Mouse (Mus musculus): Measurements from ENCODE around the gene Zbtb24. TPM values are rescaled to one million over a fixed set of nuclear protein-coding genes. Genes with fewer than 3 reads are reported as not detected.
A peak's percentile ranks its signal among the peaks of the same experiment; 100 is the strongest.

The Zbtb24 gene
- polyA plus RNA-seq, 1 experiment from 2014 or later: 3.9 TPM

DNA sequence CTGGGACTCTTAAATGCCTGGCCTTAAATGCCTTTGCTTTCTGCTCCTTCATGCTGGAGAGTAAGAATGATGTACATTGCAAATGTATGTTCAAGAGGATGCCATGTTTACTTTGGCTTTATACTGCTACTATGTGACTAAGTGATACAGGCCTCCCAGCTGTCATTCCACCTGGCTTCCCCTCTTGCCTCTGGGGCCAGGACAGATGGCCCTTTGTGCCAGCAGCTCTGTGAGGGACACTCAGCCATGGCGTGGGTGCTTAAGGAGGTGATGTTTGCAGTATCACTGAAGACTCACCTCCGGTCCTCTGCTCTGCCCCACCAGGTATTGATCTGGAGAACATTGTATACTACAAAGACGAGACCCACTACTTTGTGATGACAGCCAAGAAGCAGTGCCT is 29.8 kb downstream of the Zbtb24 start:
- Histone ChIP-seq H3K9ac (replicated peaks) (no peak overlapping the region), H3K4me1 (ENCODE audit: insufficient read depth) (peaks cover 29% of the 10 kb centered on the region), H3K36me3 (replicated peaks; ENCODE audit: insufficient read depth, low read length) (peaks cover 12% of the 10 kb centered on the region), H3K9me3 (ENCODE audit: low read length) (no peaks in the 10 kb centered on the region), H3K27me3 (ENCODE audit: insufficient read depth, low read length) (peaks cover 11% of the 10 kb centered on the region), H3K27ac (ENCODE audit: low read depth) (no peak overlapping the region), H3K4me2 (ENCODE audit: low read depth, low read length) (no peak overlapping the region), H3K4me3 (ENCODE audit: low read depth, low read length) (no peak overlapping the region)
- no peak for TF ChIP-seq EP300 (IDR thresholded peaks at IDR 0.05; ENCODE audit: low read depth)
- no peak for TF ChIP-seq CTCF (IDR thresholded peaks at IDR 0.05; ENCODE audit: low read depth)
- DNase-seq: no peak
- WGBS (ENCODE audit: insufficient replicate concordance): 85% methylated on average over 3 of the region's 3 CpGs
- ATAC-seq: no peak

DNA sequence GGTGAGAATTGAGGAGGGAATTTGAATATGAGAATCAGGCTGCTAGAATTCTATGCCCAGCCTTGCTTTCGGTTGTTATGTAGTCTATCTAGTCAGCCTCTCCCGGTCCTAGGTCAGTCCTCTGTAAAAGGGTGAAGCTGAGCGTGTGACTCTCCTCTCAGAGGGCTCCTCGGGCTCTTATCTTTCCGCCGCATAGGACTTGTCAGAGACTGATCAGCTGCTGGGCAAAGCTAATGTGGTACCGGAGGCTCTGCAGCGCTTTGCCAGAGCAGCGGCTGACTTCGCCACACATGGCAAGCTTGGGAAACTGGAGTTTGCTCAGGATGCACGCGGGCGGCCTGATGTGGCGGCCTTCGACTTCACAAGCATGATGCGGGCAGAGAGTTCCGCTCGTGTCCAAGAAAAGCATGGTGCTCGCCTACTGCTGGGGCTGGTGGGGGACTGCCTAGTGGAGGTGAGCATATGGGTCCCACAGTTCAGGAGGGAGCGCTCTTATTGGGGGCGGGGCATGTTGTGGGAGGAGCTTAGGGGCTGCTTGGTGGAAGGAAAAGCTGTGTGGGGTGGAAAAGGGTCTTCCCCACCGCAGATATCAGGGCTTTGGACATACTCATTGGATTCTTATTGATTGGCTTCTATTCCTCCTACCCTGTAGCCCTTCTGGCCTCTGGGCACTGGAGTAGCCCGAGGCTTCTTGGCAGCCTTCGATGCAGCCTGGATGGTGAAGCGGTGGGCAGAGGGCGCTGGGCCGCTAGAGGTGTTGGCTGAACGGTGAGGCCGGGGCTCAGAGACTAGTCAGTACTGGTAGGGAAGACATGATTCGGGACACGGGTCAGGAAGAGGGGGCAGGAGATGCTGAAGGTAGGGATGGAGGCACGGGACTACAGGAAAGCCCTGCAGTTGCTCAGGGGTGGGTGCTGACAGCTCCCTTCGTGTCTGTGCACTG is 31.0 kb downstream of the Zbtb24 start:
- ATAC-seq: no peak; the same call in 1 of the 2 replicates
- H3K4me1 ChIP-seq (ENCODE audit: insufficient read depth): peaks cover 19% of the 10 kb centered on the region

DNA sequence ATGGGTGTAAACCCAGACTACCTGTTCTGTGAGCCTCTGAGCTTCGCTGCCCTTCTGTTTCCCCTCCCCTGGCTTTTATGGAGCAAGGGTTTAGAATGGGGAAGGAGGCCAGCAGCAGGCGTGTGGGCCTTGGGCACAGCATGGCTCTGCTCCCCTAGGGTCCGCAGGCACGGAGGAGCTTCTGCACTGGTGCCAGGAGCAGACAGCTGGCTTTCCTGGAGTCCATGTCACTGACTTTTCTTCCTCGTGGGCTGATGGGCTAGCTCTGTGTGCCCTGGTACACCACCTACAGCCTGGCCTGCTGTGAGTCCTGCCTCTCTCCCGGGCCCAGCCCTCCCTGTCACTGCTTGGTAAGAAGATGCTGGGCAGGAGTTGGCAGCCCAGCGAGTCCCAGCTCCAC is 32.3 kb downstream of the Zbtb24 start:
- Histone ChIP-seq H3K4me1 (ENCODE audit: insufficient read depth) (peaks cover 8% of the 10 kb centered on the region; the same call in 1 of the 2 replicates), H3K27me3 (ENCODE audit: insufficient read depth, low read length) (0 out of 2 replicates have a peak, but pooled peaks cover 2% of the 10 kb centered on the region), H3K9ac (replicated peaks) (no peak overlapping the region), H3K4me3 (ENCODE audit: low read depth, low read length) (no peak overlapping the region), H3K27ac (ENCODE audit: low read depth) (no peak overlapping the region), H3K4me2 (ENCODE audit: low read depth, low read length) (no peak overlapping the region), H3K9me3 (ENCODE audit: low read length) (no peaks in the 10 kb centered on the region), H3K36me3 (replicated peaks; ENCODE audit: insufficient read depth, low read length) (peaks cover 25% of the 10 kb centered on the region)
- TF ChIP-seq CTCF (IDR thresholded peaks at IDR 0.05; ENCODE audit: low read depth) (no peak), EP300 (IDR thresholded peaks at IDR 0.05; ENCODE audit: low read depth) (no peak)
- DNase-seq (no peak), ATAC-seq (no peak)
- 76% methylated on average over 7 of the region's 7 CpGs for WGBS (ENCODE audit: insufficient replicate concordance)

More for the DNA sequence above, 31.0 kb downstream of the Zbtb24 start:
- no peak overlapping the region for H3K4me2 ChIP-seq (ENCODE audit: low read depth, low read length)
- H3K9me3 ChIP-seq (ENCODE audit: low read length): no peaks in the 10 kb centered on the region
- TF ChIP-seq CTCF (IDR thresholded peaks at IDR 0.05; ENCODE audit: low read depth): no peak
- TF ChIP-seq EP300 (IDR thresholded peaks at IDR 0.05; ENCODE audit: low read depth): no peak
- 62% methylated on average over 33 of the region's 33 CpGs for WGBS (ENCODE audit: insufficient replicate concordance)
- DNase-seq: peak; percentile 16
- H3K27me3 ChIP-seq (ENCODE audit: insufficient read depth, low read length): peaks cover 6% of the 10 kb centered on the region; the same call in 1 of the 2 replicates
- H3K4me3 ChIP-seq (ENCODE audit: low read depth, low read length): no peak overlapping the region
- H3K36me3 ChIP-seq (replicated peaks; ENCODE audit: insufficient read depth, low read length): peaks cover 18% of the 10 kb centered on the region
- H3K9ac ChIP-seq (replicated peaks): no peak overlapping the region
- H3K27ac ChIP-seq (ENCODE audit: low read depth): no peak overlapping the region

DNA sequence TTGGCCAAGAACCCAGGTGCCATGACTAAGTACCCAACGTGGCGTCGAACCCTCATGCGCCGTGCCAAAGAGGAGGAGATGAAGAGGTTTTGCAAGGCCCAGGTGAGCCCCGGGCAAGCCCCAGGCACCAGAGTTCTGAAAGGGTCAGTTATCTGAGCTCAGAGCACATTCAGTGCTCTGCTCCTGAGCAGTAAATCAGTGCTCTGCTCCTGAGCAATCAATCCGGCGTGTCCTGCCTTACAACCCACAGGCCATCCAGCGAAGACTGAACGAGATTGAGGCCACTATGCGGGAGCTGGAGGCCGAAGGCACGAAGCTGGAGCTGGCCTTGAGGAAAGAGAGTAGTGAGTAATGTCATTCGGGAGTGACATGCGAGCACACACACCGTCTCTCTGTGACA is 35.6 kb downstream of the Zbtb24 start:
- Histone ChIP-seq H3K36me3 (replicated peaks; ENCODE audit: insufficient read depth, low read length) (peaks cover 23% of the 10 kb centered on the region), H3K4me3 (ENCODE audit: low read depth, low read length) (no peak overlapping the region), H3K27me3 (ENCODE audit: insufficient read depth, low read length) (no peaks in the 10 kb centered on the region), H3K9me3 (ENCODE audit: low read length) (no peaks in the 10 kb centered on the region), H3K9ac (replicated peaks) (no peak overlapping the region), H3K27ac (ENCODE audit: low read depth) (no peak overlapping the region), H3K4me1 (ENCODE audit: insufficient read depth) (peaks cover 18% of the 10 kb centered on the region), H3K4me2 (ENCODE audit: low read depth, low read length) (no peak overlapping the region)
- DNase-seq (no peak), ATAC-seq (no peak)
- TF ChIP-seq CTCF (IDR thresholded peaks at IDR 0.05; ENCODE audit: low read depth): no peak
- no peak for TF ChIP-seq EP300 (IDR thresholded peaks at IDR 0.05; ENCODE audit: low read depth)
- 85% methylated on average over 16 of the region's 16 CpGs for WGBS (ENCODE audit: insufficient replicate concordance)

DNA sequence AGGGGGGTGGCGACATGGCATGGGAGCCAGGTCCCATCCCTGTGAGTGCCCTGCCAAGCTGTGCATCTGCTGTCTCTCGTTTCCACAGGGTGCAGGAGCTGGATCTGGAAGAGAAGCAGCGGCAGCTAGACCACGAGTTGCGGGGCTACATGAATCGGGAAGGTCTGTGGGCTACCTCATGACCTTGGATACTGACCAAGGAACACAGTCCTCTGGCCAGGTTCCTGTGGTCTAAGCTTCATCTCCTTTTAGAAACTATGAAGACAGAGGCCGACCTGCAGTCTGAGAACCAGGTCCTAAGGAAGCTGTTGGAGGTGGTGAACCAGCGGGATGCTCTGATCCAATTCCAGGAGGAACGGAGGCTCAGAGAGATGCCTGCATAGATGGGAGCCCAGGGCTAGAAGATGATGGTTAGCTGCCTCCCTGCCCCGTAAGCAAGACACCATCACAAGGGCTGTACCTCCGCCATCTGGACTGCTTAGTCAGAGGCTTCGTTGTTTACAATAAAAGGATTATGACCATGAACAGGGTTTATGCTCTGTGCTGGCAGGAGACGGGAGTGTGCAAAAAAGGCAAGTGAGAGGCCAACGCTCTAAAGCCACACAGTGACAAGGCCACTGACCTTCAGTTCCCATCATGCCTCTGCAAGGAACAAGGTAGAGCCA is 36.5 kb downstream of the Zbtb24 start:
- 82% methylated on average over 14 of the region's 14 CpGs for WGBS (ENCODE audit: insufficient replicate concordance)
- Histone ChIP-seq H3K27ac (ENCODE audit: low read depth) (no peak overlapping the region), H3K9me3 (ENCODE audit: low read length) (no peaks in the 10 kb centered on the region), H3K36me3 (replicated peaks; ENCODE audit: insufficient read depth, low read length) (peaks cover 23% of the 10 kb centered on the region), H3K9ac (replicated peaks) (no peak overlapping the region), H3K4me1 (ENCODE audit: insufficient read depth) (peaks cover 18% of the 10 kb centered on the region), H3K4me3 (ENCODE audit: low read depth, low read length) (no peak overlapping the region), H3K4me2 (ENCODE audit: low read depth, low read length) (no peak overlapping the region), H3K27me3 (ENCODE audit: insufficient read depth, low read length) (no peaks in the 10 kb centered on the region)
- ATAC-seq: no peak
- TF ChIP-seq EP300 (IDR thresholded peaks at IDR 0.05; ENCODE audit: low read depth) (no peak), CTCF (IDR thresholded peaks at IDR 0.05; ENCODE audit: low read depth) (no peak)
- no peak for DNase-seq

DNA sequence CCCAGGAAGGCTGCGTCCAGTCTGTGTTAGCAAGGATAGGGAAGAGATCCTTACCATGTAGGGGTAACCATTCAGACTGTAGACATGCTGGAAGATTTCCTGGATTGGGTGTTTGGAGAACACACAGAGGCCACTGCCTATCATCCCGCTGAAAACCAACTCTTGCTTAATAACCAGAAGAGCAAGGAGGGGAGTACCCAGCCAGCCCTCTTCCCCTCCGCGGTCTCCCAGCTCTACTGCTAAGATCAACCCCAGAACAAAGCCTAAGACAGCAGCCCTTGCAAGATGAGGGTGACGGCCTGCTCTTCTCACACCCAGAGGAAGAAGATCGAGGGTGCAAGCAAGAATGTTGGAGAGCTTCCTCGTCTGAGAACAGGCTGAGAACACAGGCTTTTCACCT is 38.7 kb downstream of the Zbtb24 start:
- no peak for DNase-seq
- no peaks in the 10 kb centered on the region for H3K27me3 ChIP-seq (ENCODE audit: insufficient read depth, low read length)
- TF ChIP-seq EP300 (IDR thresholded peaks at IDR 0.05; ENCODE audit: low read depth) (no peak), CTCF (IDR thresholded peaks at IDR 0.05; ENCODE audit: low read depth) (no peak)
- peak overlapping the region; percentile 66; the same call in 1 of the 2 replicates for H3K9ac ChIP-seq (replicated peaks)
- H3K9me3 ChIP-seq (ENCODE audit: low read length): no peaks in the 10 kb centered on the region
- 32% methylated on average over 7 of the region's 7 CpGs for WGBS (ENCODE audit: insufficient replicate concordance)
- peaks cover 18% of the 10 kb centered on the region for H3K4me1 ChIP-seq (ENCODE audit: insufficient read depth)
- ATAC-seq: no peak
- H3K27ac ChIP-seq (ENCODE audit: low read depth): 0 out of 2 replicates have a peak overlapping the region, but pooled peaks have one; percentile 67
- peak overlapping the region; percentile 52 for H3K4me3 ChIP-seq (ENCODE audit: low read depth, low read length)
- H3K4me2 ChIP-seq (ENCODE audit: low read depth, low read length): peak overlapping the region; percentile 93
- H3K36me3 ChIP-seq (replicated peaks; ENCODE audit: insufficient read depth, low read length): peaks cover 19% of the 10 kb centered on the region
